Mouse (Mus musculus): ENCODE measurements at regions not wholly inside any gene's neighbourhood (a gene's known extent, or its start where the extent isn't known, plus 50 kb on each side); places are given as distances from the start of the nearest gene placed in this dataset.

DNA sequence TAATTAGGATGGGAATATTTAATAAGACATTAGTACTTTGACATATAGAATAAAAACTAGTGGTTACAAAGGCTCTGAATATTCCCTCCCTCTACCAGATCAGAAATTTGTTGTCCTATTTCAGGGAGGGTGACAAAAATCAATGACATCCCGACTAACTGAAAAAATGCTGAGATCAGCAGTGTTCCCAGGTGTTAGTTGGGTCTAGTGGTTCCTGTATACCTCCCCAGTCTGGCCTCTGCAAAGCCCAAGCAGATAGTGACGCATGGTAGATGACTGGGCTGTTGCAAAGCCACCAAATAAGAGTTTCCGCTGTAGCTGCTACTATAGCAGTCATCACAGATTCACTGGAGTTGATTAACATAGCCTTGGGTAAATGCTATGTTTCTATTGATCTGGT, 59.9 kb upstream of the Gm4791 start:
- no peak for DNase-seq (ENCODE audit: low read depth, low spot score)

DNA sequence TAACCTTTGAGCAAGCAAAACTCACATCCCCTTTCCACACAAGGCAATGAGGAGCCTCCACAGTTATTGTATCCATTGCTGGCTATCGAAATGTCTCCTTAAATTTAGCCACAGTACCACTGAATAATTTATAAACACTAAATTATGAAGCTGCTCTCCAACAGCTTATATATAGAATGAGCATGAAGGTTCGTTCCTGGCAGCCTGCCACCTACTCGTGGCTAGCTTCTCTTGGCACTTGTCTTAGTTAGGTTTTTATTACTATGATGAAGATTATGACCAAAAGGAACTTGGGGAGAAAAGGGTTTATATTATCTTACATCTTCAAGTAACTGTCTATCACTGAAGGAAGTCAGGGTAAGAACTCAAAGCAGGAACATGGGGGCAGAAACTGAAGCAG, 72.9 kb upstream of the Gm4791 start:
- DNase-seq (ENCODE audit: low read depth, low spot score): no peak

DNA sequence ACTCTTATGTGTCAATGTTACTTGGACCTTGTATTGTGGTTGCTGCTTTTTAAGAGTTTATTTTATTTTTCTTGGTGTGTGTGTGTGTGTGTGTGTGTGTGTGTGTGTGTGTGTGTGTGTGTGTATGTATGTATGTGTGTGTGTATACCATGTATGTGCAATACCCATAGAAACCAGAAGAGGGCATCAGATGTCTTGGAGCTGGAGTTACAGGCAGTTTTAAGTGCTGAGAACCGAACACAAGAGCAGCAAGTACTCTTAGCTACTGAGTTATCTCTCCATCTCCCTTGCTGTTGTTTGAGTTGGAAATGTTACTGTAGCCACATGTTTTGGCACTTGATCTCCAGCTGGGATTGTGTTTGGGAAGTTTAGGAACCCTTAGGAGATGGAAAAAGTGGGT, 78.5 kb upstream of the Gm4791 start:
- no peak for DNase-seq (ENCODE audit: low read depth, low spot score)

DNA sequence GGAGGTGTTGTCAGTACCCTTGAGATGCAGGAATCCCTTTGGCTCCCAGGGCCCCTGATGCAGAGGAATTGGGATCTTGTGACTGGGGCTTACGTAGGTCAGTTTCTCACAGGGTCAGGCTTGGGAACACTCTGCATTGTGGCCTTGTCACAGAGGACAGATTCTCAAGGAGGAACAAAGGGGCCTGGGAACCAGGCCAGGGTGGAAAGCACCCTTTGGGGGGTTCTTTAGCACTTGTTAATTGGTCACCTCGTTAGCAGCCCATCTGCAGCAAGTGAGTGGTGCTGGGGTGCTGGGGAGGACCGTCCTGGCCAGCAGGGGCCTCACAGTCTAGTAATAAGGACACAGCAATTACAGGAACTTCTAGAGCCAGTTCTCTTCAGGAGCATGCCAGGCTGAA, 85.3 kb upstream of the Gm4791 start:
- no peak for DNase-seq (ENCODE audit: low read depth, low spot score)

DNA sequence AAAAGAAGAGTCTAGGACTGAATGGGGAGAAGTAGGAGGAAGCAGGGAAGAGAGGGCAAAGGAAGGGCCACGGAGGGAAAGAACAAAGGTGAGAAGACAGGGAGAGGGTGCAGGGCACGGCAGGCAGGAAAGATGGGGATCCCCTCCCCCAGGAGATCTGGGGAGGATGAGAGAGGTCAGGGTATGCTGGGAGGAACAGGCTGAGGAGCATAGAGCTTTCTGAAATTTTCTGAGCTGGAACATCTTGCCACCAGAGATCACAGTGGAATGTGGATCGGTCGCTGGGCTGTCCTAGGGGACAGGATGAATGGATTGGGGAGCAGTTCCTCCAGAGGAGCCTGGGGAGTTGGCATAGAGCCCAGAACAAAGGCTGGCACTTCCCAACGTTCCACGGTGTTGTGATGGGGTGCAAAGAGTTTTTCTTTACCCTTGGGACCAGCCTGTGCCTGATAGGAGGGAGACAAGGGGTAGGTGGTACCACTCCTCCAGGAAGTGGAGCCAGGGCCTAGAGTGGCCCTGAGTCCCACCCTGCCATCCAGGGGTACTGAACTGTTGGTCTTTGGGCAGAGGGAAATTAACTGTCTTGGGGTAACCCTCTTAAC, 89.0 kb upstream of the Gm4791 start:
- DNase-seq (ENCODE audit: low read depth, low spot score): no peak

DNA sequence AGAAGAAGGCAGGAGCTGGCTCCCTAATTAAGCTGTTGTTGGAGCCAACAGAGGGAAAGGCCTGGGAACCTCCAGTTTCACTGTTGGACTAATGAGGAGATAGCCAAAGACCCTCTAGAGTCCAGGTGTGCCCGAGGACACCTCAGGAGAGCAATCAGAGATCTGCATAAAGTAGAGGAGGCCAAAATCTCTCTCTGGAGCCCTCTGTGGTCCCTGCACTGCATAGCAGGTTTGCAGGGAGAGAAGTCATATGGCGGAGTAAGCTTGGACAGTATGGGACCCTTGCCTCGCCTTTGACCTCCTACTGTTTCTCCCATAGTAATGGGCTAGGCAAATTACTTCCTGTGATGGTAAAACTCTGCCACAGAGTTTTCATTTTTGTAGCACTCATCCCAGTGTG, 93.5 kb upstream of the Gm4791 start:
- no peak for DNase-seq (ENCODE audit: low read depth, low spot score)

DNA sequence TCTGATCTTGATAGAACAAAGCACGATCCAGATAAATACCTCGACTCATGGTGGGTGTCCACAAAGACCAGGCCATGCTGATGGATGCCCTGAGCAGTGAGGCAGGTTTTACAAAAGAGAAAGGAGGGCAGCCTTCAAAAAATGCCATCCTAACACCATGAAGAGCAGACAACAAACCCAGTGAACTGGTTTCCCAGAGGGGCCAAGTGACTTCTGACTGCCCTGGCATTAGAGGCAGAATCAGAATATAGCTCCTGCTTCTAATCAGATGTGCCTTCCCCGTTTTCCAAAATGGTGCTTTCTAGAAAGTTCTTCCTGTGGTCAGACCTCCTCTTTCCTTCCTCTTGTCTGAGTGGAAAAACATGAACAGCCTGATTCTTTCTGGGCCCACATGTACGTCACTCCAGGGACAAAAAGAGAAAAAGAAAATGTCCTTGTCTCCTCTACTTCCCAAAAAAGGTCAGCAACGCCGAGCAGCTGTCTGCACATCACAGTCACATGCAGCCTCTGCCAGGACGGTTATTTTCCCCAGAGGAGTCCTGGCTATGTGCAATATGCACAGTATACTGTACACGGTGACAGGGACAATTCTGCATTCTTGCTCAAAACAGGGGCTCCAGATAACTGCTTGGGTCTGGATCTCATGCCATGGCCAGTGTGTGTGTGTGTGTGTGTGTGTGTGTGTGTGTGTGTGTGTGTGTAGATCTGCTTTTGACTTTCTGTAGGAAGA, 94.9 kb upstream of the Gm4791 start:
- no peak for DNase-seq (ENCODE audit: low read depth, low spot score)

DNA sequence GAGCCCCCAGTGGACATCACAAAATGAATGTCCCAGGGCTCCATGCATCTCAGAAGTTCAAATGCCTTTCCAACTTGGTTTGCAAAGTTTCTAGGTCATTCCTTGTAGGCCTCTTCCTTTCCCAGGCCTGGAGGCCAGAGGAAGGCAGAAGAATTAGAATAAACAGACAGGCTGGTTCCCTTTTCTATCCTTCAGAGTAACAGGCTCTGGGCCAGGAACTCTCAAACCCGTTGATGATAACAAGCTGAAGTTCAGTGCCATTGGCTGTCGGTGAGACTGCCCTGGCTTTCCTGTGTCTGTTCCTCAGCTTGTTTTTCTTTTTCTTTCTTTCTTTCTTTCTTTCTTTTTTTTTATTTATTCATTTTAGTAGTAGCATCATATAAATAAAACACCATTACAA, 99.3 kb upstream of the Gm4791 start:
- no peak for DNase-seq (ENCODE audit: low read depth, low spot score)

DNA sequence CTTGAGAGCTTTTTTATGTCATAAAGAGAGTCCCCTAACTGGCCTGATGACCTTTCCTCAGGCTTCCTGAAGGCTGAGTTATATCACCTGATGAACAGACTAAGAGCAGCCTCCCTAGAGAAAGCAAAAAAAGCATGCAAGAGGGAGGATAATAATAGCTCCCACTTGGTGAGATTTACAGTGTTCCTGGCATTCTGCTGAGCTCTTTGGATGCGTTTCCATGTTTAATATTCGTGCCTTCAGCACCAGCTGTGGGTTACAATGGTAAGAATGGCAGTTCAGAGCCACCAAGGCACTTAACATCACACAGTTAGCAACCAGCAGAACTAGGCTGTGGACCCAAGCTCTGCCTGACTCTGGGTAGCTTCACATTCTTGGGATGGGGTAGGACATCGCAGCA, 100.4 kb upstream of the Gm4791 start:
- DNase-seq (ENCODE audit: low read depth, low spot score): no peak

DNA sequence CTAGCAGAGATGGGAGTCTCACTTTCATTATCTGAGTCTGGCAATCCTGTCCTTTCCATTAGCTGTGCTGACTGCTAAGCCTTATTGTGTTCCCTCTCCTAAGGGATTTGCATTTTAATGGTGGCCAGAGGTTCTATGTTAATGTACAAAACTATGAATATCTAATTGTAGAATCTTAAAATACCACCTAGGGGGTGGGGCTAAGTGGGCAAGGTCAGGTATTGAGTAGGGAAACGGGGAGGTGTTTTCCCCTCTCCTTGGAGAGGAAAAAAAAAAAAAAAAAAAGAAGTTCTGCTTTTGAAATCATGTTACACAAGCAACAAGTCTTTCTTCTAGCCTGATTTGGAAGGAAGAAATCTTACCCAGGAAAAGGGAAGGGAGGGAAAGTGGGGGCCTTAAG, 106.7 kb upstream of the Gm4791 start:
- no peak for DNase-seq (ENCODE audit: low read depth, low spot score)

DNA sequence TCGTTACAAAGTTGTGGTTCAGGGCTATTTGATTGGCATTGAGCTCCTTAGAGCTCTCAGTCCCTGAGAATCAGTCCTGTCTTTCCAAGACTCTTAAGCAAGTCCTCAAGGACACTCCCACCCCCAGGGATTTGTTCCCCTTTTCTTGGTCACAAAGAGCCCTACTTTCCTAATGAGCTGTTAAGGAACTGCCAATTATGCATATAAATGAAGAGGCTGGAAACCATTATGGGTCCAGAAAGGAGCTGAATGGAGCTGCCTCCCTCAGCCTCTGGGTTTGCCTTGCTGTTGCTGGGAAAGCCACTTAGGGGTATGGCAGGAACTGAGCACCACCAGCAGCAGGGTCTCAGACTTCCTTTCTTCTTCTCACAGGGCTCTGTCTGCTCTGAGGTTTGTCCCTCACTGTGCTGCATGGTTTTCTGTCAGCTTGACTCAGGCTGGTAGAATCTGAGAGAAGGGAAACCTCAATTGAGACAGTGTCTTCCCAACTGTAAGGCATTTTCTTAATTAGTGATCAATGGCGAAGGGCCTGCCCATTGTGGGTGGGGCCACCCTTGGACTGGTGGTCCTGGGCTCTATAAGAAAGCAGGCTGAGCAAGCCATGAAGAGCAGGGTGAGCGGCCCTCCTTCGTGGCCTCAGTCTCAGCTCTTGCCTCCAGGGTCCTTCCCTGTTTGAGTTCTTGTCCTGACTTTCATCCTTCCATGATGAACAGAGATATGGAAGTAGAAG, 108.4 kb upstream of the Gm4791 start:
- DNase-seq (ENCODE audit: low read depth, low spot score): no peak

DNA sequence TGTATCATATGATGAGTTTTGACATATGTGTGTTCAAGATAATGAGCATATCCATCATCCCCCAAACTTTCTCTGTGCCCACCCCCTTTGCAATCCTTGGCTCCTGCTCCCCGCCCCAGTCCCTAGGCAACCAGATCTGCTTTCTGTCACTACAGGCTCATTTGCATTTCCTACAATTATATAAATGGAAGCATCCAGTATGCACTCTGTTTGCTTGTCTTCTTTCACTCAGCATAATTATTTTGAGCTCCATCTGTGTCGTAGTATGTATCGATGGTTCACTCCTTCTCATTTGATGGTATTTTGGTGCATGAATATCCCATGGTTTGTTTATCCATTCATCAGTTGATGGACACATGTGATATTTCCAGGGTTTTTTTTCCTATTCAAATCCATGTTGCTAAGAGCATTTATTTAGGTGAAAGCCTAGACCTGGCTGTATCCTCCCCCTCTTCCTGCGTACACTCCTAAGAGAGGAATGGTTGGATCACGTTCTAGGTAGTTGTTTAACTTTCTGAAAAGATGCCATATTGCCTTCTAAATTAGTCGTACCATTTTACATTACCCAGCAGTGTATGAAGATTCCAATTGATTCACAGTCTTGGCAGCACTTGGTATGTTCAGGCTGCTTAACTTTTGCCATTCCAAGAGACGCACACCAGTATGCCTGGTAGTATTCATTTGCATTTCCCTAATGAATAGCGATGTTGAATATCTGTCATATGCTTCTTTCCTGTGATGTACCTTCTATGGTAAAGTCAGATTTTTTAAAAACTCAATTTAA, 127.1 kb upstream of the Gm4791 start:
- no peak for DNase-seq (ENCODE audit: low read depth, low spot score)

DNA sequence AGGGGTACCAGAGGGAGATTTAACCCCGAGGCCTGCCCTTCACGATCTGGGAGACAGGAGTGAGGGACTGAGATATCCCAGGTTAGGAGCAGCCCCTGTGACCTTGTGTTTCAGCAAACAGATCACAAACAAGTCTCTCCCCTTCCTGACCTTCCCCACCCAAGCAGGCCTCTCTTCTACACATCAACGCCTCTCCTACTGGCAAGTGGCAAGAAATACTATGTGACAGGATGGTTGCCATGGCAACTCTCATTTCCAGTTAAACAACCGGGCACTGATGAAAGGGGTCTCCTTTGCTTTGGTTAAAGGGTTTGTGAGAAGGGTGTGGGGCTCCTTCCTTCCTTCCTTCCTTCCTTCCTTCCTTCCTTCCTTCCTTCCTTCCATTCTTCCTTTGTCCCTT, 134.6 kb upstream of the Gm4791 start:
- DNase-seq (ENCODE audit: low read depth, low spot score): no peak

DNA sequence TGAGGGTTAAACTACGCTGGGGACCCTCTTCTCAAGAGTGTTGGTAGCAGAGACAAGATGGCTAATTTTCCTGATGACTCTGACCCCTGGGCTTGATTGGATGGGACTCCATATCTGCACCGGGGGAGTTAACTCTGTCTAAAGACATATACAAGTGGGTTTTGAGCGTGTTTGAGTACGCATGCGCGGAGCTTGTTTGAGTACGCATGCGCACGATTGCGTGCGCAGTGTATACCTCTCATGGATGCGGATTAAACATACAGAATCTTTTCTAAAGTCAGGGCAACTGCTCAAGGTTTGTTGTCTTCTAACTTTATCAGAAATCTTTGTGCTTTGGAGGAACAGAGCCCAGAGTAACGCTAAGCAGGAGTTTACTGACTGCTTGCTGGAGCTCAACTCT, 146.8 kb upstream of the Gm4791 start:
- DNase-seq (ENCODE audit: low read depth, low spot score): no peak

DNA sequence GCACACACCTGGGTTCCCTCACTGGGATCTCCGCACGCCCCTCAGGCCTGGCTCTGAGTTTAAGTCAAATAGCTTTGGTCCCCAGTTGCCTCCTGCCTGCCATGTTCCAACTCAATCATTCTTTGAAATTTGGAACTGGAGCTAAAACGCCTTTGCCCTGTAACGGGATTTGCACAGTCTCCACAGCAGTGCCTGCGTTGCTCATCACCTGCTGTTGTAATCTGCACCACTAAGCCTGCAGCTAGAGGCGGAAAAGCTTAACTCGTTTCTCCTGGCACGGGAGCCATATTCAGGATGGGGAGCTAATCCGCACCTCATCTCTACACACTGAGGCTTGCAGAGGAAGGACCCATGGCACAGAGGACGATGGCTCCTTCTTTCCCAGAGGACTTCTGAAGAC, 147.2 kb upstream of the Gm4791 start:
- no peak for DNase-seq (ENCODE audit: low read depth, low spot score)

DNA sequence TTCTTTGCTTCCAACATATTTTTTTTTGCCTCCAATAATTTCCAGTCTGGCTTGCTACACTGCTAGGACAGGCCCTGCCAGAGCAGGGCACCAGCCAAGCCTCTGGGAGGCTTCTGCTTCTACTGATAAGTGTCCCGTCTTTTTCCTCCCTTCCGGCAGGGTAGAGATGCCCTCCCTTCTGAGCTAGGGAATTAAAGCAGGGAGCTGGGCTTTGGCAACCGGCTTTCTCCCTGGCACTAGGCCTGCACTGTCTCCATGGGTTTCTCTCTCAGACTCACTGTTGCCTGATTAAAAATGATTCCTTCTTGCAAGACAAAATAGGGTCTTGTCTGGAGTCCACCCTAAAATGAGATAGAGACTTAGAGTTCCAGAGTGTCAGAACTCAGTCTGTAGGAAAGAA, 153.3 kb upstream of the Gm4791 start:
- no peak for DNase-seq (ENCODE audit: low read depth, low spot score)

DNA sequence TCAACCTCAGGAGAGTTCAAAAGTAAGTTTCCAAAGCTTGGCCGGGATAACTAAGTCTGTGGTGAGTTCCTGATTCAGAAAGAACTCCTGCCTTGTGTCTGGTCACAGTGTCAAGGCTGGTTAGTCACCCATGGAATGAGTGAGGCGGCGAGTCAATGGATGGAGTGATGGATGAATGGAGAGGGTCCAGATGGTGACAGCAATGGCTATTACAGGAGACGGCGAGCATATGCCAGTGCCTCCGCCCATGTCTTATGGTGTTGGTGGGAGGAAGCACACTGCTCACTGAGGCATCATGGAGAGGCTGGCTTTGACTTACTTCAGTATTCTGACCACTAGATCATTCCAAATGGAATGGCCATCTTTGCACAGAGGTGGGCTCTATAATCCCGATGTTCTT, 154.8 kb upstream of the Gm4791 start:
- DNase-seq (ENCODE audit: low read depth, low spot score): no peak

DNA sequence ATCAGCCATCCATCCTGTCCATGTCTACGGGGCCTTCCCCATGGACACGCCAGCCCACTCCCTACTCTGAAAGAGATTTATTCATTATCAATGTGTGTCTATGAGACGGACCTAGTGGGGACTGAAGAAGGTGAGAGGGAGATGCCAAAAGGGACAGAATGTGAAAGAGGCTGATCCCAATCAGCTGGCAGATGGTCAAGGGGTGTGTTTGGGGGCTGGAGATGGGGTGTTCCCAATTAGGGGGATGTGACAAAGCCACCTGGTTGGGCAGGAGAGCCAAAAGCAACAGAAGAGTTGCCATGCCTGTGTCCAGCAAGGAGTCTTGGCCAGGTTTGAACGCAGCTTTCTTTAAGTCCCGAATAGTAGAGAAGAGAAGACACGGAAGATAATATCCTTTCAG, 157.0 kb upstream of the Gm4791 start:
- DNase-seq (ENCODE audit: low read depth, low spot score): no peak

DNA sequence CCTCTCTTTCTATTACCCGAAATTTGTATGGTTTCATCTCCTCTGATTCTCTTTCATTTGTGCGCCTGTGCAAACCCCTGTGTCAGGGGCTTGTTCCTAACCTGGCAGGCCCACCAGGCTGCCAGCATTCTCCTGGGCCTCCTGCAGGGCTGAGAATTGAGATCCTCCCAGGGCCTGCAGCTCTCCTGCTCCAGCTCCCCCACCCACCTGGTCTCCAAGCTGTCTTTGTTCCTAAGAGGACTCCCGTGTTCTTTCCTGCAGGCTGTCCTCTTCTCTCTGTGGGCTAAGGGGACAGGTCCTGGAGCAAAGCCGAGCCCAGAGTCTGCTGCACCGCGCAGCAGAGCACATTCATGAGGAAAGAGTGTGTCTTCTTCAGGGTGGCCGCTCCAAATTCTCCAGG, 163.3 kb upstream of the Gm4791 start:
- DNase-seq (ENCODE audit: low read depth, low spot score): no peak

DNA sequence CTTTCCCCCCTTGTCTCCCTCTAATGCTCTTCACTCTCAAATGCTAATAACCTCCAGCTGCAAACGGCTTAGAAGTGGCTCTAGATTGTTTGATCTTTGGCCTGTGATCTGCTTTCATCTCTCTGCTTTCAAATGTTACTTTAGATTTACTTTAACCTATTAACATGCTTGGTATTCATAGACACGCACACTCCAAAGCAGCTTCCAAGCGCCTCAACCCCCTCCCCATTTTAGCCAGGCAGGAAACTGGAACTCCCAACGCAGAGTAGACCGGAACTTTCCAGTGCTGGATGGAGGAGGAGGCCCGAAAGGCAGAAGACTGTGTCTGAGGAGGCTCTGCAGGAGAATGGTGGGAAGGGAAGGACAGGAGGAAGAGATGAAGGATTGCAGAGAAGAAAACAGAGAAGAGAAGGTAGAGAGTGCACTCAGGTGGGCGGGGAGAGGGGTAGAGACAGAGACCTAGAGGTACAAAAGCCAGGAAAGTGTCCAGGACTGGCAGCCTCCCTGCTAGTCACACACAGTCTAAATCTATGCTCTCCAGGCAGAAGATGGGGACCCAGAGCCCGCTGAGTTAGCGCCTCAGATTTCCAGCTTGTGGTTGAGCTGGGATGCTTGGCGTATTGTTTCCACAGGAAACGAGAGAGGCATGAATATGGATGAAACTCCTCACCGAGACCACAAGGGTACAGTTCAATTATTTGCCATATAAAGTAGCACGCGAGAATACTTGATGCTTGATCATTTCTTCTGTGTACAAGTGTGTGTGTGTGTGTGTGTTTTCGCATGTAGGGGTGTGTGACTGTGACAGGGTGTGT, 167.6 kb upstream of the Gm4791 start:
- DNase-seq (ENCODE audit: low read depth, low spot score): no peak

DNA sequence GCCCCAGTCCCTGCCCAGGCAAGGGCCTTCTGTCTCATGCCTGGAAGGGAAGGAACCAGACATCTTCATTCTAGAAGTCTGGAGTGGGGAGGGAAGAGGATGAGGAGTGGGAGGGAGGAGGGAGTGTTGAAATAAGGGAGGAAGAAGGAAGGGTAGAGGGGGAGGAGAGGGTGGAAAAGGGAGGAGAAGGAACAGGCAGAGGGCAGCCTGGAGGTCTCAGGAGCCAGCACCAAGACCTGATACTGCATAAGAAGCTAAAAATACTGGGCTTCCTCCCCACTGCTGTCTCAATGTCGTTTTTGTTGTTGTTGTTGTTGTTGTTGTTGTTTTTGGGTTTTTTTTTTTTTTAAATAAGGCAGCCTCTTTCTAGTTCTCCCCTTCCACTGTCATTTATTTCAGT, 168.2 kb upstream of the Gm4791 start:
- no peak for DNase-seq (ENCODE audit: low read depth, low spot score)

DNA sequence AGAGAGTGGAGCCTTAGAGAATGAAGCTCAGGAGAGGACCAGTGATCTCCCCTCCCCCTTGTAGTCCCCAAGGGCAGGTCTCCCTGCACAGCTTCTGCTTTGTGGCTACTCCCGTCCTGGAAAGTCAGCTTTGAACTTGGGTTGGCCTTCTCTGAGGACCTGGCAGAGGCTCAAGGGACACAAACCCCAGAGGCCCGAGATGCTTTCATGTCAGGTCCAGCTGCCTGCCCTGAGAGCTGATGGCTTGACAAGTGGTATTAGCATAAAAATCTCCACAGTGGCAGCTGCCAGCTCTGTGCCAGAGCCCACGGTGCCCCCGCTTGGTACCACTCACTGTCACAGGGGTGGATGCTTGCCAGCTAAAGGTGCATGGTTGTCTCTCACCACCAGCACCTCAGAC, 173.8 kb upstream of the Gm4791 start:
- DNase-seq (ENCODE audit: low read depth, low spot score): no peak

Measured in 3T3-L1 (cell line).